Mouse (Mus musculus): ENCODE measurements around the gene Smok3c.

- TF ChIP-seq POLR2A (IDR thresholded peaks at IDR 0.05; ENCODE audit: borderline replicate concordance, extremely low read depth, low read depth, low read length) (no peak), CTCF (IDR thresholded peaks at IDR 0.05; ENCODE audit: insufficient read depth, low read length) (no peak)
These were observed 40.6 kb upstream of the Smok3c start for GRCm38 (mm10) chr5:138012382-138012781.
